Mouse (Mus musculus) myocyte (in vitro differentiated cells): ENCODE data around the gene Caln1.

Source experiments
- CEBPB ChIP-seq: IDR thresholded peaks from 2 replicates; pipeline ENCODE4 v1.6.1; 2011; ENCODE audit warnings: mild to moderate bottlenecking, moderate library complexity; ENCODE audit not compliant: poor library complexity, insufficient read depth, severe bottlenecking
- E2F4 ChIP-seq: IDR thresholded peaks from one replicate; pipeline ENCODE4 v1.6.1; 2011; ENCODE audit warnings: mild to moderate bottlenecking, control low read depth, moderate library complexity; ENCODE audit not compliant: insufficient read depth
- MAX ChIP-seq: IDR thresholded peaks from one replicate; pipeline ENCODE4 v1.6.1; 2011; ENCODE audit warnings: low read depth, mild to moderate bottlenecking, control low read depth
- MYOD1 ChIP-seq, 3 experiments: IDR thresholded peaks; one replicate each; pipeline ENCODE4 v1.6.1; 2011; ENCODE audit warnings: control low read depth in 2 of 3, low read depth in 2 of 3, mild to moderate bottlenecking in 2 of 3, moderate library complexity in 1 of 3; ENCODE audit not compliant: insufficient read length in 2 of 3, control insufficient read depth in 1 of 3
- MYOG ChIP-seq, 3 experiments: IDR thresholded peaks; one replicate each; pipeline ENCODE4 v1.6.1; 2011; ENCODE audit warnings: control low read depth in 2 of 3, low read depth in 2 of 3, mild to moderate bottlenecking in 2 of 3; ENCODE audit not compliant: insufficient read length in 2 of 3, control insufficient read depth in 1 of 3, insufficient read depth in 1 of 3
- POLR2A ChIP-seq: IDR thresholded peaks from one replicate; pipeline ENCODE4 v1.6.1; 2011; ENCODE audit warnings: low read depth, mild to moderate bottlenecking, control low read depth, moderate library complexity; ENCODE audit not compliant: insufficient read length
- POLR2AphosphoS2 ChIP-seq: IDR thresholded peaks from one replicate; pipeline ENCODE4 v1.6.1; 2011; ENCODE audit warnings: low read depth, control low read depth; ENCODE audit not compliant: insufficient read length
- SRF ChIP-seq: IDR thresholded peaks from one replicate; pipeline ENCODE4 v1.6.1; 2011; ENCODE audit warnings: low read depth; ENCODE audit not compliant: control insufficient read depth, insufficient read length
- TCF12 ChIP-seq: IDR thresholded peaks from one replicate; pipeline ENCODE4 v1.6.1; 2011; ENCODE audit warnings: mild to moderate bottlenecking, control low read depth; ENCODE audit not compliant: poor library complexity, insufficient read depth, severe bottlenecking
- TCF3 ChIP-seq: IDR thresholded peaks from one replicate; pipeline ENCODE4 v1.6.1; 2011; ENCODE audit warnings: low read depth, control low read depth; ENCODE audit not compliant: insufficient read length
- USF1 ChIP-seq: IDR thresholded peaks from one replicate; pipeline ENCODE4 v1.6.1; 2011; ENCODE audit warnings: low read depth, mild to moderate bottlenecking, control low read depth, moderate library complexity

- TF ChIP-seq MYOD1 (IDR thresholded peaks at IDR 0.05; ENCODE audit: control insufficient read depth in 1 of 3, insufficient read length in 2 of 3, low read depth in 2 of 3), result no peak
- no peak for TF ChIP-seq POLR2A
- no peak for TF ChIP-seq POLR2AphosphoS2
- TF ChIP-seq USF1, result no peak
- TF ChIP-seq TCF3, result no peak
- no peak for TF ChIP-seq CEBPB
- TF ChIP-seq TCF12, result no peak
- TF ChIP-seq E2F4, result no peak
- no peak for TF ChIP-seq MYOG (IDR thresholded peaks at IDR 0.05; ENCODE audit: control insufficient read depth in 1 of 3, insufficient read depth in 1 of 3, insufficient read length in 2 of 3, low read depth in 2 of 3)
- TF ChIP-seq MAX, result no peak
- no peak for TF ChIP-seq SRF
Measured at GRCm38 (mm10) chr5:130658141-130658540, 288.9 kb downstream of the Caln1 start.
